Mouse (Mus musculus) limb, embryonic 13.5 days (tissue): ENCODE measurements around the gene Serinc2. TPM values are rescaled to one million over a fixed set of nuclear protein-coding genes. Genes with fewer than 3 reads are reported as not detected.
A peak's percentile ranks its signal among the peaks of the same experiment; 100 is the strongest.

Source experiments
- ATAC-seq: fragments of 200-750 bp; cut with Nextera tagmentation; 2 replicates; pipeline ENCODE4 v1.8.0; 2017; ENCODE audit warnings: low read depth, moderate number of reproducible peaks, moderate TSS enrichment; ENCODE audit not compliant: low FRiP score
- H3K27ac ChIP-seq: fragments of 300-500 bp; sonication (generic); 2 replicates; pipeline ENCODE4 v1.5.1; 2015; ENCODE audit warnings: inconsistent platforms, mild to moderate bottlenecking, moderate library complexity
- H3K27me3 ChIP-seq: fragments of 300-500 bp; sonication (generic); 2 replicates; pipeline ENCODE4 v1.6.1; 2015; ENCODE audit warnings: mild to moderate bottlenecking, inconsistent platforms
- H3K36me3 ChIP-seq: fragments of 300-500 bp; sonication (generic); 2 replicates; pipeline ENCODE4 v1.6.1; 2015; ENCODE audit warnings: inconsistent platforms, mild to moderate bottlenecking, moderate library complexity
- H3K4me1 ChIP-seq: fragments of 300-500 bp; sonication (generic); 2 replicates; pipeline ENCODE4 v1.6.1; 2015; ENCODE audit warnings: inconsistent platforms
- H3K4me2 ChIP-seq: fragments of 300-500 bp; sonication (generic); replicated peaks from 2 replicates; pipeline ENCODE4 v1.6.1; 2015; ENCODE audit warnings: inconsistent platforms, mild to moderate bottlenecking, moderate library complexity
- H3K4me3 ChIP-seq: fragments of 300-500 bp; sonication (generic); 2 replicates; pipeline ENCODE4 v1.5.1; 2015; ENCODE audit warnings: moderate library complexity, mild to moderate bottlenecking, inconsistent platforms
- H3K9ac ChIP-seq: fragments of 300-500 bp; sonication (generic); 2 replicates; pipeline ENCODE4 v1.6.1; 2015; ENCODE audit warnings: mild to moderate bottlenecking, inconsistent platforms
- H3K9me3 ChIP-seq: fragments of 300-500 bp; sonication (generic); 2 replicates; pipeline ENCODE4 v1.6.1; 2016; ENCODE audit warnings: inconsistent platforms
- WGBS: fragments of 180-500 bp; shearing (Covaris S2); methylation state at CpG from one replicate; pipeline ENCODE4 v1.1.7; 2015; 5-methylcytosine and 5-hydroxymethylcytosine counted together
- polyA plus RNA-seq: library from polyadenylated mRNA; unstranded; fragments of >200 nt; fragmentation: Nextera tagmentation; extraction: Ambion mirVana; gene quantifications from 2 replicates; pipeline ENCODE4 v1.2.1, GENCODE M21; 2015

The Serinc2 gene
- 223 TPM in 2 replicates for polyA plus RNA-seq

GRCm38 (mm10) chr4:130279105-130279504, at the start of gene Serinc2:
TSS of gene Serinc2 (minus strand) at chr4:130279205.
- H3K27me3 ChIP-seq: peaks cover 13% of the 10 kb centered on the region; the same call in 1 of the 2 replicates
- 64% methylated on average over 2 of the region's 2 CpGs for WGBS
- ATAC-seq: no peak

GRCm38 (mm10) chr4:130327366-130327765, 48.4 kb upstream of the Serinc2 start:
- H3K27me3 ChIP-seq: no peaks in the 10 kb centered on the region
- no peak overlapping the region for H3K9ac ChIP-seq
- peaks cover 84% of the 10 kb centered on the region for H3K36me3 ChIP-seq
- no peak overlapping the region for H3K4me3 ChIP-seq
- 87% methylated on average over 9 of the region's 9 CpGs for WGBS
- no peaks in the 10 kb centered on the region for H3K9me3 ChIP-seq
- H3K4me1 ChIP-seq: no peaks in the 10 kb centered on the region
- ATAC-seq: no peak
- no peak overlapping the region for H3K4me2 ChIP-seq
- H3K27ac ChIP-seq: no peak overlapping the region

More at GRCm38 (mm10) chr4:130279105-130279504, at the start of gene Serinc2:
- H3K36me3 ChIP-seq: no peaks in the 10 kb centered on the region
- no peaks in the 10 kb centered on the region for H3K9me3 ChIP-seq
- H3K9ac ChIP-seq: no peak within 1 kb of the TSS
- H3K4me2 ChIP-seq: no peak within 1 kb of the TSS
- H3K4me3 ChIP-seq: no peak within 1 kb of the TSS
- H3K27ac ChIP-seq: no peak within 1 kb of the TSS
- H3K4me1 ChIP-seq: peaks cover 6% of the 10 kb centered on the region; the same call in 1 of the 2 replicates

GRCm38 (mm10) chr4:130325446-130325845, 46.4 kb upstream of the Serinc2 start:
- 91% methylated on average over 2 of the region's 2 CpGs for WGBS
- no peak overlapping the region for H3K4me3 ChIP-seq
- H3K36me3 ChIP-seq: peaks cover 89% of the 10 kb centered on the region
- no peak overlapping the region for H3K4me2 ChIP-seq
- no peak for ATAC-seq
- H3K4me1 ChIP-seq: no peaks in the 10 kb centered on the region
- no peaks in the 10 kb centered on the region for H3K9me3 ChIP-seq
- no peaks in the 10 kb centered on the region for H3K27me3 ChIP-seq
- no peak overlapping the region for H3K27ac ChIP-seq
- H3K9ac ChIP-seq: no peak overlapping the region

- no peaks in the 10 kb centered on the region for H3K9me3 ChIP-seq
- H3K27me3 ChIP-seq: no peaks in the 10 kb centered on the region
- WGBS: 79% methylated on average over 5 of the region's 5 CpGs
- ATAC-seq: no peak
- no peaks in the 10 kb centered on the region for H3K4me1 ChIP-seq
- H3K4me2 ChIP-seq: no peak overlapping the region
- peaks cover 97% of the 10 kb centered on the region for H3K36me3 ChIP-seq
- no peak overlapping the region for H3K9ac ChIP-seq
- no peak overlapping the region for H3K4me3 ChIP-seq
- no peak overlapping the region for H3K27ac ChIP-seq
These were observed 44.6 kb upstream of the Serinc2 start for GRCm38 (mm10) chr4:130323607-130324006.

- Histone ChIP-seq H3K9me3 (no peaks in the 10 kb centered on the region), H3K4me2 (no peak overlapping the region), H3K4me3 (no peak overlapping the region), H3K36me3 (peaks cover 97% of the 10 kb centered on the region), H3K9ac (no peak overlapping the region), H3K27me3 (no peaks in the 10 kb centered on the region), H3K4me1 (no peaks in the 10 kb centered on the region), H3K27ac (no peak overlapping the region)
- no peak for ATAC-seq
- WGBS: 79% methylated on average over 1 of the region's 1 CpGs
These were observed 44.2 kb upstream of the Serinc2 start for GRCm38 (mm10) chr4:130323165-130323564.

GRCm38 (mm10) chr4:130322567-130322966, 43.6 kb upstream of the Serinc2 start:
- ATAC-seq: no peak
- H3K27me3 ChIP-seq: no peaks in the 10 kb centered on the region

GRCm38 (mm10) chr4:130321640-130322039, 42.6 kb upstream of the Serinc2 start:
- Histone ChIP-seq H3K36me3 (peaks cover 91% of the 10 kb centered on the region), H3K4me1 (no peaks in the 10 kb centered on the region), H3K4me2 (no peak overlapping the region), H3K4me3 (no peak overlapping the region), H3K27me3 (no peaks in the 10 kb centered on the region), H3K9ac (no peak overlapping the region), H3K9me3 (no peaks in the 10 kb centered on the region), H3K27ac (no peak overlapping the region)
- WGBS: 96% methylated on average over 7 of the region's 7 CpGs
- no peak for ATAC-seq

More at GRCm38 (mm10) chr4:130322567-130322966, 43.6 kb upstream of the Serinc2 start:
- Histone ChIP-seq H3K9ac (no peak overlapping the region), H3K27ac (no peak overlapping the region), H3K4me3 (no peak overlapping the region), H3K4me2 (no peak overlapping the region), H3K9me3 (no peaks in the 10 kb centered on the region), H3K36me3 (peaks cover 96% of the 10 kb centered on the region), H3K4me1 (no peaks in the 10 kb centered on the region)
- 89% methylated on average over 7 of the region's 7 CpGs for WGBS

- Histone ChIP-seq H3K36me3 (peaks cover 88% of the 10 kb centered on the region), H3K27ac (no peak overlapping the region), H3K9ac (no peak overlapping the region), H3K9me3 (no peaks in the 10 kb centered on the region), H3K4me1 (no peaks in the 10 kb centered on the region), H3K27me3 (no peaks in the 10 kb centered on the region), H3K4me2 (no peak overlapping the region), H3K4me3 (no peak overlapping the region)
- no peak for ATAC-seq
- WGBS: 84% methylated on average over 7 of the region's 7 CpGs
These were observed 40.6 kb upstream of the Serinc2 start for GRCm38 (mm10) chr4:130319564-130319963.

- 84% methylated on average over 3 of the region's 3 CpGs for WGBS
- H3K27ac ChIP-seq: no peak overlapping the region
- no peak for ATAC-seq
- H3K4me2 ChIP-seq: no peak overlapping the region
- no peaks in the 10 kb centered on the region for H3K4me1 ChIP-seq
- peaks cover 88% of the 10 kb centered on the region for H3K36me3 ChIP-seq
- H3K9ac ChIP-seq: no peak overlapping the region
- no peaks in the 10 kb centered on the region for H3K27me3 ChIP-seq
- no peaks in the 10 kb centered on the region for H3K9me3 ChIP-seq
- H3K4me3 ChIP-seq: no peak overlapping the region
These were observed 39.1 kb upstream of the Serinc2 start for GRCm38 (mm10) chr4:130318122-130318521.

GRCm38 (mm10) chr4:130316691-130317090, 37.7 kb upstream of the Serinc2 start:
- Histone ChIP-seq H3K9me3 (no peaks in the 10 kb centered on the region), H3K4me1 (no peaks in the 10 kb centered on the region), H3K36me3 (peaks cover 81% of the 10 kb centered on the region), H3K4me3 (no peak overlapping the region), H3K9ac (no peak overlapping the region), H3K27me3 (peaks cover 3% of the 10 kb centered on the region), H3K27ac (no peak overlapping the region), H3K4me2 (no peak overlapping the region)
- no peak for ATAC-seq
- 87% methylated on average over 10 of the region's 10 CpGs for WGBS

GRCm38 (mm10) chr4:130315771-130316527, 36.9 kb upstream of the Serinc2 start:
- no peaks in the 10 kb centered on the region for H3K4me1 ChIP-seq
- H3K9me3 ChIP-seq: no peaks in the 10 kb centered on the region
- H3K27me3 ChIP-seq: peaks cover 11% of the 10 kb centered on the region
- H3K4me3 ChIP-seq: no peak overlapping the region
- no peak for ATAC-seq
- WGBS: 80% methylated on average over 13 of the region's 13 CpGs
- H3K36me3 ChIP-seq: peaks cover 76% of the 10 kb centered on the region
- 0 out of 2 replicates have a peak overlapping the region, but pooled peaks have one; percentile 13 for H3K9ac ChIP-seq
- no peak overlapping the region for H3K4me2 ChIP-seq
- H3K27ac ChIP-seq: 0 out of 2 replicates have a peak overlapping the region, but pooled peaks have one; percentile 17

GRCm38 (mm10) chr4:130313552-130313951, 34.5 kb upstream of the Serinc2 start:
- Histone ChIP-seq H3K4me3 (no peak overlapping the region), H3K27ac (no peak overlapping the region), H3K9ac (no peak overlapping the region), H3K4me2 (no peak overlapping the region), H3K4me1 (peaks cover 6% of the 10 kb centered on the region), H3K27me3 (peaks cover 35% of the 10 kb centered on the region), H3K36me3 (peaks cover 52% of the 10 kb centered on the region), H3K9me3 (no peaks in the 10 kb centered on the region)
- 80% methylated on average over 4 of the region's 4 CpGs for WGBS
- ATAC-seq: no peak
